Mouse (Mus musculus) cerebellum, adult 9-10 months (tissue): Measurements from ENCODE around the gene Slc44a4.
A peak's percentile ranks its signal among the peaks of the same experiment; 100 is the strongest.

Experiments used
- DNase-seq: peaks from one replicate; pipeline ENCODE4 v3.0.0; 2022

Gene Slc44a4

GRCm38 (mm10) chr17:34913930-34914665 is at the start of gene Slc44a4:
Slc44a4 (plus strand) TSS chr17:34914466.
- DNase-seq, result no peak

GRCm38 (mm10) chr17:34865981-34866380 is 48.3 kb upstream of the Slc44a4 start:
- DNase-seq, result no peak

- DNase-seq, result no peak
These were observed 39.9 kb upstream of the Slc44a4 start for GRCm38 (mm10) chr17:34874321-34874720.

- no peak for DNase-seq
These were observed 34.9 kb upstream of the Slc44a4 start, which contains the start of gene Zbtb12 for GRCm38 (mm10) chr17:34879336-34879879. Zbtb12 (plus strand) TSS chr17:34879483.

GRCm38 (mm10) chr17:34881166-34881565 is 33.1 kb upstream of the Slc44a4 start:
- DNase-seq, result no peak

GRCm38 (mm10) chr17:34881683-34882310 is 32.5 kb upstream of the Slc44a4 start, which contains the start of gene Gm20547:
Gm20547 (minus strand) TSS chr17:34882042.
- DNase-seq, result no peak

- DNase-seq, result no peak
These were observed 30.9 kb upstream of the Slc44a4 start for GRCm38 (mm10) chr17:34883332-34883731.

- DNase-seq, result no peak
These were observed 29.6 kb upstream of the Slc44a4 start for GRCm38 (mm10) chr17:34884704-34885103.

- no peak for DNase-seq
These were observed 28.7 kb upstream of the Slc44a4 start for GRCm38 (mm10) chr17:34885615-34886014.

GRCm38 (mm10) chr17:34887942-34888341 is 26.3 kb upstream of the Slc44a4 start:
- DNase-seq, result no peak

GRCm38 (mm10) chr17:34890074-34890743 is 24.1 kb upstream of the Slc44a4 start:
- no peak for DNase-seq

- no peak for DNase-seq
These were observed 22.9 kb upstream of the Slc44a4 start for GRCm38 (mm10) chr17:34891377-34891776.

GRCm38 (mm10) chr17:34893072-34893824 is 21.0 kb upstream of the Slc44a4 start:
- DNase-seq, result peak; percentile 62

GRCm38 (mm10) chr17:34894074-34894597 is 20.1 kb upstream of the Slc44a4 start:
- peak; percentile 93 for DNase-seq

GRCm38 (mm10) chr17:34894801-34895530 is 19.3 kb upstream of the Slc44a4 start:
- peak; percentile 76 for DNase-seq

GRCm38 (mm10) chr17:34895724-34896123 is 18.5 kb upstream of the Slc44a4 start:
- DNase-seq, result no peak

GRCm38 (mm10) chr17:34896366-34896765 is 17.9 kb upstream of the Slc44a4 start:
- DNase-seq, result peak; percentile 53

GRCm38 (mm10) chr17:34897373-34898159 is 16.7 kb upstream of the Slc44a4 start:
- peak; percentile 78 for DNase-seq

- peak; percentile 80 for DNase-seq
These were observed 16.1 kb upstream of the Slc44a4 start, which contains the start of the genes C2 and Ehmt2 for GRCm38 (mm10) chr17:34898160-34898586. C2 (minus strand) TSS chr17:34898265. Ehmt2 (plus strand) TSS chr17:34898469.

- no peak for DNase-seq
These were observed 15.6 kb upstream of the Slc44a4 start for GRCm38 (mm10) chr17:34898706-34899052.
